Mouse (Mus musculus) lung, embryonic 14.5 days (tissue): ENCODE measurements around the gene Dock4. TPM values are rescaled to one million over a fixed set of nuclear protein-coding genes. Genes with fewer than 3 reads are reported as not detected.
A peak's percentile ranks its signal among the peaks of the same experiment; 100 is the strongest.

ENCODE experiments used
- ATAC-seq: fragments of 200-750 bp; cut with Nextera tagmentation; 2 replicates; pipeline ENCODE4 v1.8.0; 2017; ENCODE audit warnings: mild to moderate bottlenecking, moderate TSS enrichment, moderate library complexity; ENCODE audit not compliant: insufficient read depth
- DNase-seq: peaks from one replicate; pipeline ENCODE4 v3.0.0-alpha.2; 2015
- H3K27ac ChIP-seq: fragments of 300-500 bp; sonication (generic); 2 replicates; pipeline ENCODE4 v1.5.1; 2014; ENCODE audit warnings: low read depth, mild to moderate bottlenecking, moderate library complexity
- H3K27me3 ChIP-seq: fragments of 300-500 bp; sonication (generic); 2 replicates; pipeline ENCODE4 v1.6.1; 2014; ENCODE audit warnings: low read length, control low read depth; ENCODE audit not compliant: insufficient read depth
- H3K36me3 ChIP-seq: fragments of 300-500 bp; sonication (generic); 2 replicates; pipeline ENCODE4 v1.6.1; 2014; ENCODE audit warnings: control low read depth; ENCODE audit not compliant: insufficient read depth
- H3K4me1 ChIP-seq: fragments of 300-500 bp; sonication (generic); 2 replicates; pipeline ENCODE4 v1.6.1; 2014; ENCODE audit warnings: antibody characterized with exemption, control low read depth; ENCODE audit not compliant: insufficient read depth
- H3K4me2 ChIP-seq: fragments of 300-500 bp; sonication (generic); 2 replicates; pipeline ENCODE4 v1.6.1; 2014; ENCODE audit warnings: mild to moderate bottlenecking
- H3K4me3 ChIP-seq: fragments of 300-500 bp; sonication (generic); 2 replicates; pipeline ENCODE4 v1.5.1; 2014; ENCODE audit warnings: low read depth, low read length
- H3K9ac ChIP-seq: fragments of 300-500 bp; sonication (generic); 2 replicates; pipeline ENCODE4 v1.6.1; 2014
- H3K9me3 ChIP-seq: fragments of 300-500 bp; sonication (generic); 2 replicates; pipeline ENCODE4 v1.6.1; 2016; ENCODE audit warnings: low read depth, low read length, control low read depth
- CTCF ChIP-seq: IDR thresholded peaks from 2 replicates; pipeline ENCODE4 v1.5.1; 2016; ENCODE audit warnings: antibody characterized with exemption, low read depth
- WGBS: fragments of 180-500 bp; shearing (Covaris S2); extraction: QIAGEN DNeasy Blood & Tissue Kit; methylation state at CpG from one replicate; pipeline ENCODE4 v1.1.7; 2014; 5-methylcytosine and 5-hydroxymethylcytosine counted together
- polyA plus RNA-seq: library from polyadenylated mRNA; unstranded; fragments of >200 nt; fragmentation: Nextera tagmentation; extraction: Ambion mirVana; gene quantifications from 2 replicates; pipeline ENCODE4 v1.2.1, GENCODE M21; 2014

Dock4 gene
- polyA plus RNA-seq, 1 experiment from 2014 or later: 28.9 TPM

DNA sequence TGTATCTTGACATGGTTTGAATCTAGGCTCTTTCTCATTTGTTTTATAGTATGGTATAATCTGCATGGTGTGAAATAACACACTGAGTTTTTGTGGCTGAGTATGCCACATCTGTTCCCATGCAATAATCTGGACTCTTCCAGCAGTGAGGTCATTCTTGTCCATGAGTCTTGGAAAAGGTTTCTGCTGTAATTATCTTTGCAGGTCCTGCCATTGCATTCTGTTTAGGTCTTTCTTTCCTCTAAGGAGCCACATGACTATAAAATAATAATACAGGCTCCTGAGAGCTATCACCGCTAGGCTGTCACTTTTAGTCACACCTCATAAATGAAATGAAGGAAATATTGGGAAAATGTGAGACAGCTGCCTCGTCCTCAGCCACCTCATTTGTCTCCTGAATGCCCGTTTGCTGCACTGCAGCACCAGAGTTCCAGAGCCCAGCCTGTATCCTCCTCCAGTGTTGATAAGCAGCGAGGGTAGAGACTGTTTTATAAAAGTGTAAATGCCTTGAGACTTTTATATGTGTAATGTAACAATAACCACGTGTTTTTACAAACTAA is 256.6 kb downstream of the Dock4 start:
- H3K27ac ChIP-seq: no peak overlapping the region
- DNase-seq (peak; percentile 55), ATAC-seq (peak; percentile 41; the same call in 1 of the 2 replicates)
- H3K27me3 ChIP-seq: no peaks in the 10 kb centered on the region
- no peak overlapping the region for H3K9ac ChIP-seq
- H3K36me3 ChIP-seq: peaks cover 4% of the 10 kb centered on the region; the same call in 1 of the 2 replicates
- no peak overlapping the region for H3K4me3 ChIP-seq
- no peak overlapping the region for H3K4me2 ChIP-seq
- no peak for TF ChIP-seq CTCF
- no peaks in the 10 kb centered on the region for H3K9me3 ChIP-seq
- no peaks in the 10 kb centered on the region for H3K4me1 ChIP-seq
- WGBS: 37% methylated on average over 5 of the region's 5 CpGs

DNA sequence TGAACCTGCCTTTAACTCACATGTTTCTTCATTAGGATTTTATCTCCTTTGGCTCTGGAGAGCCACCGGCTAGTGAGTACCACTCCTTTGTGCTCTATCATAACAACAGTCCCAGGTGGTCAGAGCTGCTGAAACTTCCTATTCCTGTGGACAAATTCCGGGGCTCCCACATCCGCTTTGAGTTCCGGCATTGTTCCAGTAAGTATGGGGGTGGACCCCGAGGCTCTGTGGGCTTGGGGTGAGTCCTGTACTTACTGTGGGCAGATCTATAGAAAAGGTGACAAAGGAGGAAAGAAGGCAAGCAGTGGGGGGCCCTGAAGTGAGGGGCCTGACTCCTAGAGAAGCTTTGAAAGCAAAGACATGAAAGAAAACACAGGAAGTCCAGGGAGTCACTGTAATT is 258.5 kb downstream of the Dock4 start:
- WGBS: 71% methylated on average over 5 of the region's 5 CpGs
- H3K4me3 ChIP-seq: no peak overlapping the region
- no peaks in the 10 kb centered on the region for H3K9me3 ChIP-seq
- no peaks in the 10 kb centered on the region for H3K27me3 ChIP-seq
- no peak for ATAC-seq
- H3K9ac ChIP-seq: no peak overlapping the region
- no peak overlapping the region for H3K4me2 ChIP-seq
- DNase-seq: no peak
- no peak for TF ChIP-seq CTCF
- H3K27ac ChIP-seq: no peak overlapping the region
- no peaks in the 10 kb centered on the region for H3K4me1 ChIP-seq
- 0 out of 2 replicates have a peak, but pooled peaks cover 4% of the 10 kb centered on the region for H3K36me3 ChIP-seq

DNA sequence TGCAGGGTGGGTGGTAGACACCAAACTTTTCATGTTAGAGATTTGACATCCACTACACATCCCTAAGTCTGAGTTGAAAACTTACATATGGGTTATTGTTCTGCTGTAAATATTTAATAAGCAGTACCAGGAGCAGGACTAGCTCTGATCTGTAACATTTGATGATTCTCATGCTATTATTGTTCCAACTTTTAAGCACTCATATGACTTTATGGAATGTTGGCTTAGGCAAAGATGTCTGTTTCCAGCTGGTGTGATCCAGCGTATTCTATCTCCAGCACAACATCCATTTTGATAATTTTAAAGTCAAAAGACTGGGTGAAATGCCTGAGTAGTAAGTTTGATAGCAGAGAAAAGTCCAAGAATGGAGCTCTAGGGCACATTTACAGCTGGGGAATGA is 261.4 kb downstream of the Dock4 start:
- H3K4me1 ChIP-seq: no peaks in the 10 kb centered on the region
- H3K27me3 ChIP-seq: no peaks in the 10 kb centered on the region
- ATAC-seq (peak; percentile 82; the same call in 1 of the 2 replicates), DNase-seq (peak; percentile 57)
- H3K36me3 ChIP-seq: no peaks in the 10 kb centered on the region
- no peak overlapping the region for H3K4me3 ChIP-seq
- no peak for TF ChIP-seq CTCF
- no peak overlapping the region for H3K4me2 ChIP-seq
- no peak overlapping the region for H3K27ac ChIP-seq
- WGBS: 58% methylated on average over 1 of the region's 1 CpGs
- H3K9me3 ChIP-seq: no peaks in the 10 kb centered on the region
- no peak overlapping the region for H3K9ac ChIP-seq

DNA sequence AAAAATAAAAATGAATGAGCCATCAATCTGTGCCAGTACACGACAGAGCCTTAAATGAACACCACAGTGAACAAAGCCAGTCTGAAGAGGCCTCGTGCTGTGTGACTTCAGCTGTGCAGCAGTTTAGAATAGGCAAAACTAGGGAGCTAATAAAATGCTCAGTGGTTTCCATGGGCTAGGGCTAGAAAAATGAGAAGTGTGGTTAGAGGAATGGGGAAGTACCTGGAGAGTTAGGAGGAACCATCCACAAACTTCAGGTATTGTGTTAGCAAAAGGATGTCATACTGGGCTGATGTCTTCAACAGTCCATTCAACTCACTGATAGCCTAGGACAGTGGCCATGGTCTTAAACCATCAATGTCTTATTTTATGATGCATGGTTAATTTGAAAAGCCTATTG is 263.3 kb downstream of the Dock4 start:
- TF ChIP-seq CTCF: no peak
- Histone ChIP-seq H3K4me2 (no peak overlapping the region), H3K4me1 (no peaks in the 10 kb centered on the region), H3K4me3 (no peak overlapping the region), H3K36me3 (no peaks in the 10 kb centered on the region), H3K9me3 (no peaks in the 10 kb centered on the region), H3K9ac (no peak overlapping the region), H3K27ac (no peak overlapping the region), H3K27me3 (no peaks in the 10 kb centered on the region)
- 71% methylated on average over 2 of the region's 2 CpGs for WGBS
- DNase-seq: no peak
- no peak for ATAC-seq

DNA sequence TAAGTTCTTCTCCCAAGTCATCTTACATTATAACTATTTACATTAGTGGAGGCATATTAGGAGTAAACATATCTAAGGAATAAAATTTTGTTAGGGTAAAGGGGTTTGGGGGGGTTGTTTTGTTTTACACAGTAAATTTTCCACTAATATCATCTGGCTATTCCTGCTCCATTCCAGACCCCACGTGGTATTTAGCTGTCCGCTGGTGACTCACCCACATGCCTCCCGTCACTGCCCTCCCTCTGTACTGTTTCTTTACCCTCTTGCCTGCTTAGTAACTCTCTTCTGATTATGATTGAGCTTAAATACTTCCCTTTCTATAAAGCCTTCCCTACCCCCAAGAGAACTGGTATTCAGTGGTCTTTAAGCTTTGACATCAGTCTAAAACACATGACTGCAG is 266.5 kb downstream of the Dock4 start:
- TF ChIP-seq CTCF: no peak
- no peaks in the 10 kb centered on the region for H3K36me3 ChIP-seq
- 68% methylated on average over 3 of the region's 3 CpGs for WGBS
- no peak overlapping the region for H3K4me3 ChIP-seq
- DNase-seq (no peak), ATAC-seq (no peak)
- no peaks in the 10 kb centered on the region for H3K4me1 ChIP-seq
- no peaks in the 10 kb centered on the region for H3K27me3 ChIP-seq
- H3K27ac ChIP-seq: no peak overlapping the region
- no peak overlapping the region for H3K9ac ChIP-seq
- no peak overlapping the region for H3K4me2 ChIP-seq
- H3K9me3 ChIP-seq: no peaks in the 10 kb centered on the region

DNA sequence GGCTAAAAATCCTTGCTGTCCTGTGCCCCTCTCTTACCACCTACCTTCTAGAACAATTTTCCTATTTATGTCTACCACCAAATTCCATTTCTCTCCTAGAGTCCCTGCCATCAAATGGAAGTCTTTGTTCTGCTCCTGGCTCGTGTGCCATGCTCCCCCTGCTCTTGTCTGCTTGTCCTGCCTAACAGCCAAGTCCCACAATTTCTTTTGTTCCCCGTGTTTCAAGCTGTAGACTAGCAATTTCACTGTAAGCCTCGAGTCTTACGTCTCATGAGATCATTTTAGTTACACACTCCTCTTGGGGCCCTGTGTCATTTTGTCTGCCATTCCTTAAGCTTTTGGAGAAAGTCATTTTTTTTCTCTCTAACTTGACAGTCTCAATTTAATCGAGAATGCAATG is 268.5 kb downstream of the Dock4 start:
- no peak overlapping the region for H3K27ac ChIP-seq
- no peaks in the 10 kb centered on the region for H3K36me3 ChIP-seq
- 62% methylated on average over 5 of the region's 5 CpGs for WGBS
- H3K27me3 ChIP-seq: no peaks in the 10 kb centered on the region
- H3K9ac ChIP-seq: no peak overlapping the region
- no peaks in the 10 kb centered on the region for H3K4me1 ChIP-seq
- no peak for TF ChIP-seq CTCF
- H3K4me2 ChIP-seq: no peak overlapping the region
- no peak overlapping the region for H3K4me3 ChIP-seq
- H3K9me3 ChIP-seq: no peaks in the 10 kb centered on the region
- DNase-seq (no peak), ATAC-seq (no peak)

DNA sequence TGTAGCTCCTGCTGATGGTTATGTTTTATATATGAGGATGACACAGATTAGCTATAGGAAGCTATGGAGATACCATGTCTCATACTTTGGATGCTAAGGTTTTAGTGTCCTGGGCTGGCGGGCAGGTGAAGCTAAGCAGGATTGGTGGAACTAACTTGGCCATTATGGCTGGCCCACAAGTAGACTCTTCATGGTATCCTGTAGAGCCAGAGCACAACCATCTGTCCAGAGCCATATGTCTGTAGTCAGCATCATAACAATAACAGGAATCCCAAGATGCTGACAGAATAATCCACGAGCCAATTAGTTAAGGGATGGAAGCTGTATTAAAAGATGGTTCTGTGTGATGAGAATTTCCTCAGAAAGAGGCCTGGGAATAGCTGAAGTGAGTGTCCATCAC is 269.4 kb downstream of the Dock4 start:
- Histone ChIP-seq H3K27me3 (no peaks in the 10 kb centered on the region), H3K9ac (no peak overlapping the region), H3K4me2 (no peak overlapping the region), H3K27ac (no peak overlapping the region), H3K4me1 (no peaks in the 10 kb centered on the region), H3K36me3 (no peaks in the 10 kb centered on the region), H3K9me3 (no peaks in the 10 kb centered on the region), H3K4me3 (no peak overlapping the region)
- TF ChIP-seq CTCF: no peak
- ATAC-seq (no peak), DNase-seq (no peak)
- WGBS: 77% methylated on average over 2 of the region's 2 CpGs

DNA sequence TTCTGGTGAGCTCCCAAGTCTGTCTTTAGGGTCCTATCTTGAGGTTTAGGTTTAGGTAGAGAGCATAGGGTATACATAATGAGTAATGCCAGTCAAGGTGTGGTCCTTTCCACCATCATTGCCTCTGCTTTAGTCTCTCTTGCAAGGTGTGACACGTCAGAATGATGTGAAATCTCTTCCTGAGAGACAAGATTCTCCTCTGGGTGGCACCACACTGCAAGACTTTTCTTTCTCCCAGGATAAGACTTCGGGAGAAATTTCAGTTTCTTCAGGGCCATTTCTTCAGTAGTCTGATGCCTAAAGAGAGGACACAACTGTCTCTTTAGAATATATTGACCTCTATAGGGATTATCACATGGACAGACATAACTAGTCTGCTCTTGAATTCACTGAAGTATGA is 282.6 kb downstream of the Dock4 start:
- WGBS: 81% methylated on average over 2 of the region's 2 CpGs
- no peaks in the 10 kb centered on the region for H3K27me3 ChIP-seq
- H3K27ac ChIP-seq: no peak overlapping the region
- no peak for TF ChIP-seq CTCF
- no peak overlapping the region for H3K4me3 ChIP-seq
- ATAC-seq: no peak
- H3K9me3 ChIP-seq: no peaks in the 10 kb centered on the region
- DNase-seq: no peak
- no peaks in the 10 kb centered on the region for H3K36me3 ChIP-seq
- H3K9ac ChIP-seq: no peak overlapping the region
- no peak overlapping the region for H3K4me2 ChIP-seq
- no peaks in the 10 kb centered on the region for H3K4me1 ChIP-seq
